Mouse (Mus musculus) spleen, adult 2 months (tissue): ENCODE measurements at regions not wholly inside any gene's neighbourhood (a gene's known extent, or its start where the extent isn't known, plus 50 kb on each side); places are given as distances from the start of the nearest gene placed in this dataset.
A peak's percentile ranks its signal among the peaks of the same experiment; 100 is the strongest.

Experiments used
- DNase-seq, 2 experiments: peaks; one replicate each; pipeline versions ENCODE4 v3.0.0 to v3.0.0-alpha.2; 2012 to 2021; ENCODE audit warnings: low spot score in 2 of 2, low read depth in 1 of 2
- H3K27ac ChIP-seq: fragments of 200-500 bp; 2 replicates; pipeline ENCODE4 v1.5.1; 2012; ENCODE audit warnings: low read length, inconsistent platforms; ENCODE audit not compliant: insufficient read depth
- H3K27me3 ChIP-seq: fragments of 200-500 bp; 2 replicates; pipeline ENCODE4 v1.6.1; 2012; ENCODE audit warnings: mild to moderate bottlenecking, moderate library complexity, low read length, inconsistent platforms; ENCODE audit not compliant: control insufficient read depth, insufficient read depth
- H3K36me3 ChIP-seq: fragments of 200-500 bp; 2 replicates; pipeline ENCODE4 v1.6.1; 2012; ENCODE audit warnings: mild to moderate bottlenecking, low read length, inconsistent platforms; ENCODE audit not compliant: control insufficient read depth, insufficient read depth
- H3K4me1 ChIP-seq: fragments of 200-500 bp; 2 replicates; pipeline ENCODE4 v1.6.1; 2011; ENCODE audit warnings: inconsistent platforms; ENCODE audit not compliant: control insufficient read depth, insufficient read depth, insufficient read length
- H3K4me3 ChIP-seq: fragments of 200-500 bp; 2 replicates; pipeline ENCODE4 v1.5.1; 2011; ENCODE audit warnings: mild to moderate bottlenecking, inconsistent platforms; ENCODE audit not compliant: insufficient read depth, insufficient read length; ENCODE audit errors: extremely low read depth
- CTCF ChIP-seq: fragments of 200-500 bp; IDR thresholded peaks from 2 replicates; pipeline ENCODE4 v1.5.1; 2011; ENCODE audit warnings: mild to moderate bottlenecking, inconsistent platforms; ENCODE audit not compliant: insufficient read depth, insufficient read length, insufficient replicate concordance; ENCODE audit errors: extremely low read depth
- POLR2A ChIP-seq: fragments of 200-500 bp; IDR thresholded peaks from 2 replicates; pipeline ENCODE4 v1.6.1; 2011; ENCODE audit warnings: low read depth, low read length, inconsistent platforms
- WGBS: fragments of 180-500 bp; shearing (Covaris S2); methylation state at CpG from one replicate; pipeline ENCODE4 v1.1.7; 2018; 5-methylcytosine and 5-hydroxymethylcytosine counted together

DNA sequence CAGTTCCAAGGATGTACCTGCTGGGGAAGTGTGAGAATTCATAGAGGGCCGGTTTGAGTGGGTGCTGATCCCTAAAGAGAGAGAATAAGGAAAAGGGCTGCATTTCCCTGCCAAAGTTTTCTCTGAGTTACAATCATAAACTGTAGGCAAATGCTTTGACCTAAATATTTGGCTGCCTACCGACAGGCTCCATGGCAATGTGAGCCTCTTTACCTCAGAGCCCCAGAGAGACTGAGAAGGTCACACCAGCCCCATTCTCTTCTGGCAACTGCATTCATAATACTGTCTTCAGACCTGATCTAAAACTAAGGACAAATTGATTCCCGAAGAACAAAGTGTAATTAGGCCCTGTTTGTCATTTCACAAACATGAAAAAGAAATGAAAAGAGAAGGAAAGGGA lies 184.4 kb downstream of the S1pr1 start:
- WGBS: 83% methylated on average over 3 of the region's 3 CpGs

DNA sequence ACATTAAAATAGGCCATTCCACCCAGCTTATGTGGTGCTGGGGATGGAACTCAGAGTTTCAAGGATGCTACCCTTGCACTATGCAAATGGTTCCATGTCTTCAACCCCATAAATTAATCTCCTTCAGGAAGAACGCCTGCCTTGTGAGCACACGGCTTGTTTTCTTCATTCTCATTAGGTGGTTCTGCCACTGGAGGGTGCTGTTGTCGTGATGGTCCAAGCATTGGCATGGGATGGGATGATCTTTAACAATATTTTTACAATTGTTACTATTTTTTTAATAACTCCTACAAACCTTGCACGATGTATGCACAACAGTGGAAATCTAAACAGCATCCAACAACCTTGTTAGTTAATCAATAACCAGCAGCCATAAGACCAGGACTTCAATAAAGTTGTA lies 185.0 kb downstream of the S1pr1 start:
- no peak for TF ChIP-seq POLR2A
- TF ChIP-seq CTCF: peak; percentile 45; the same call in 1 of the 2 replicates
- peak in 1 of 2 experiments; percentile 45 for DNase-seq
- 30% methylated on average over 4 of the region's 4 CpGs for WGBS

More for the DNA sequence above, 184.4 kb downstream of the S1pr1 start:
- Histone ChIP-seq H3K27me3 (no peaks in the 10 kb centered on the region), H3K36me3 (no peaks in the 10 kb centered on the region), H3K27ac (no peak overlapping the region), H3K4me1 (no peaks in the 10 kb centered on the region), H3K4me3 (no peak overlapping the region)
- no peak for DNase-seq
- TF ChIP-seq POLR2A: no peak
- TF ChIP-seq CTCF: no peak

DNA sequence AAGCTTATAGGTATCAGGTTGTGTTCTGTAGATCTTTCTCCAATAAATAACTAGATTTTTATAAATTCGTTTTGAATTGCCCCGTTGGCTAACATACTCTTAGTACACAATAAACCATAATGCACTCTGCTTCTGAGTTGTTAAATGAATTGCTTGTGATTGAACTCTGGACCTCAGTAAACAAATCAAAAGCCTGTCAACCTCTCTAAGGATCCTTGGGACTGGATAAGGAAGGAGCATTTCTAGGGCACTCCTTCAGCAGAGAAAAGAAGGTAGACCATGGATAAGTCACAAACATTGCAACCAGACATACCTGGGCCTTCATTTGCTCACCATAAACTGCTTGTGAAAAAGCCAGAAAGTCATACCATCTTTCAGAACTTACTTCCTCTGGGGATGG lies 191.4 kb downstream of the S1pr1 start:
- no peak for TF ChIP-seq POLR2A
- no peak for TF ChIP-seq CTCF
- H3K4me1 ChIP-seq: no peaks in the 10 kb centered on the region
- no peak overlapping the region for H3K4me3 ChIP-seq
- H3K27ac ChIP-seq: no peak overlapping the region
- H3K36me3 ChIP-seq: no peaks in the 10 kb centered on the region
- no peak for DNase-seq
- H3K27me3 ChIP-seq: no peaks in the 10 kb centered on the region
- WGBS: 88% methylated on average over 2 of the region's 2 CpGs

More for the DNA sequence above, 185.0 kb downstream of the S1pr1 start:
- Histone ChIP-seq H3K4me3 (no peak overlapping the region), H3K27me3 (no peaks in the 10 kb centered on the region), H3K4me1 (no peaks in the 10 kb centered on the region), H3K36me3 (no peaks in the 10 kb centered on the region), H3K27ac (no peak overlapping the region)

DNA sequence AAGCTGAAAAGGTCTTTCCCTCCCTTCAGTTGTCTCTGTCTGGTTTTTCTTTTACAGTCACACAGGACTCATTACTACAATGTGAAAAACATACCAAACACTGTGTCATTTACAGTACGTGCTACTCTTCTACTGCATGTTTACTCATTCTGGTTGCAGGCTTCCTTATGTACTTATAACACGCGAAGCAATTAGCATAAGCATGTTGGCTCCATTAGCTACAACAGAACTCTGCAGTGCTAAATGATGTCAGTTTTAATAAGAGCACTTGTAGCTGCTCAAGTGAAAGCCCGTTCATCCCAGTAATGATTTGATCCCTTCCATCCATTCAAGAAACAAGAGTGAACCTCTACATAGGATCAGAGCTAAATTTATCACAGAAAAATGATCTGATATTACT lies 199.2 kb downstream of the S1pr1 start:
- TF ChIP-seq CTCF (no peak), POLR2A (no peak)
- no peak overlapping the region for H3K27ac ChIP-seq
- no peak for DNase-seq
- no peaks in the 10 kb centered on the region for H3K4me1 ChIP-seq
- WGBS: 90% methylated on average over 4 of the region's 4 CpGs
- no peaks in the 10 kb centered on the region for H3K36me3 ChIP-seq
- no peaks in the 10 kb centered on the region for H3K27me3 ChIP-seq
- H3K4me3 ChIP-seq: no peak overlapping the region

DNA sequence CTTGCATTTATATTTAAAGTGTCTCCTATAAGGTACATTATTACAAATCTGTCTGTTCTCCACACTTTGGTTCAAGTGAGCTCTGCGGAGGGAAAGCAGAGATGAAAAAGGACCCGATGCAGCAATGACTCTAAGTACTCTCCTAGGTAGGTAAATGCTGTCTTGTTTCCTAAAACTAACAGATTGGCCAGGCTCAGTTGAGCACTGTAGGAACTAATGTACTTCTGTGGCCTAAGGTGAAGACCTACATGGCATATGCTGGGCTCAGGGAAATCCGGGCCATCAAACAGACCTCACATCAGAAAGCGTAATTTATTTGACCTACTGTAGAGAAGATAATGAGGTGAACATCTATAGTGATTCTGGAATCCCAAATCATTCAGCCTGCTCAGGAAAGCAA lies 205.2 kb downstream of the S1pr1 start:
- no peaks in the 10 kb centered on the region for H3K4me1 ChIP-seq
- no peak overlapping the region; the same call in 1 of the 2 replicates for H3K4me3 ChIP-seq
- DNase-seq: no peak
- H3K36me3 ChIP-seq: no peaks in the 10 kb centered on the region
- H3K27me3 ChIP-seq: no peaks in the 10 kb centered on the region
- TF ChIP-seq CTCF: no peak
- 94% methylated on average over 4 of the region's 4 CpGs for WGBS
- no peak overlapping the region for H3K27ac ChIP-seq

DNA sequence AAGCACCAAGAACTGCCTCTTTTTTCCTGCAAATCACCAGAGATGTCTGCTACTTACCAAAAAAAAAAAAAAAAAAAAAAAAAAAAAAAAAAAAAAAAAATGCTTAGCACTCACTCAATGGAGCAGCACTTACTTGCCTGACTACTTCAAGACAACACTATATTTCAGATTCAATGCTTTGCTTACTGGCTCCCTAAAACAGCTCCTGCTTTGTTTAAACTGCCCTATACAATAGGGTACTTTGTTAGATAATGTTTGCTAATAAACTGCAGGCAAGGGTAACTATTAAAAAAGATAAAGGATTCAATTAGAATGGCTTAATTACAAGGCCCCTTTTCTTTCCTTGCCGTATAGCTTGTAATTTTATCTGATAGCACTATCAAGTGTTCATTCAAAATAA lies 217.5 kb downstream of the S1pr1 start:
- 89% methylated on average over 1 of the region's 1 CpGs for WGBS
- Histone ChIP-seq H3K27me3 (no peaks in the 10 kb centered on the region), H3K4me1 (no peaks in the 10 kb centered on the region), H3K36me3 (no peaks in the 10 kb centered on the region), H3K4me3 (no peak overlapping the region), H3K27ac (no peak overlapping the region)
- TF ChIP-seq CTCF (no peak), POLR2A (no peak)
- no peak for DNase-seq

DNA sequence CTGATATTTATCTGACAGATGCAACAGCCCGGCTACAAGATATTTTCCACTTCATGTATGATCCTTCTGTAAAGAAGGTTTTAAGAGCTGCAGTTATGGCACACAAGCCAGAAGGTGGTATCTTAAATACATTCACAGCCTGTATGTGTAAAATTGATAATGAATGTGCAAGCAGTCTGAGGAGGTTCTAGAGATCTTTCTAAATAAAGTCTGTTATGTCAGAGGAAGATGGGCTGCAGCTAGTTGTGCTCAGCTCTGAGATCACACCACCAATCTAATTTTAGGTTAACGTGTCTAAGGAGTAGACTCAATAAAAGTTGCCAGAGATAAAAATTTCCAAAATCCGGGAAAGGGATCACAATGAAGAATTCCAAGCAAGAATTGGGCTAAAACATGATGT lies 218.8 kb downstream of the S1pr1 start:
- no peaks in the 10 kb centered on the region for H3K27me3 ChIP-seq
- no peak for DNase-seq

More for the DNA sequence above, 218.8 kb downstream of the S1pr1 start:
- no peak overlapping the region for H3K4me3 ChIP-seq
- no peaks in the 10 kb centered on the region for H3K36me3 ChIP-seq
- no peaks in the 10 kb centered on the region for H3K4me1 ChIP-seq
- TF ChIP-seq CTCF (no peak), POLR2A (no peak)
- WGBS: 78% methylated on average over 3 of the region's 3 CpGs
- H3K27ac ChIP-seq: no peak overlapping the region
